Mouse (Mus musculus): ENCODE results near the gene Slc25a30.
"Not testable (repeated sequence)": the region's sequence is repeated elsewhere in the genome, so short reads cannot be mapped to it uniquely, and the experiment has no call there.

Gene Slc25a30

DNA sequence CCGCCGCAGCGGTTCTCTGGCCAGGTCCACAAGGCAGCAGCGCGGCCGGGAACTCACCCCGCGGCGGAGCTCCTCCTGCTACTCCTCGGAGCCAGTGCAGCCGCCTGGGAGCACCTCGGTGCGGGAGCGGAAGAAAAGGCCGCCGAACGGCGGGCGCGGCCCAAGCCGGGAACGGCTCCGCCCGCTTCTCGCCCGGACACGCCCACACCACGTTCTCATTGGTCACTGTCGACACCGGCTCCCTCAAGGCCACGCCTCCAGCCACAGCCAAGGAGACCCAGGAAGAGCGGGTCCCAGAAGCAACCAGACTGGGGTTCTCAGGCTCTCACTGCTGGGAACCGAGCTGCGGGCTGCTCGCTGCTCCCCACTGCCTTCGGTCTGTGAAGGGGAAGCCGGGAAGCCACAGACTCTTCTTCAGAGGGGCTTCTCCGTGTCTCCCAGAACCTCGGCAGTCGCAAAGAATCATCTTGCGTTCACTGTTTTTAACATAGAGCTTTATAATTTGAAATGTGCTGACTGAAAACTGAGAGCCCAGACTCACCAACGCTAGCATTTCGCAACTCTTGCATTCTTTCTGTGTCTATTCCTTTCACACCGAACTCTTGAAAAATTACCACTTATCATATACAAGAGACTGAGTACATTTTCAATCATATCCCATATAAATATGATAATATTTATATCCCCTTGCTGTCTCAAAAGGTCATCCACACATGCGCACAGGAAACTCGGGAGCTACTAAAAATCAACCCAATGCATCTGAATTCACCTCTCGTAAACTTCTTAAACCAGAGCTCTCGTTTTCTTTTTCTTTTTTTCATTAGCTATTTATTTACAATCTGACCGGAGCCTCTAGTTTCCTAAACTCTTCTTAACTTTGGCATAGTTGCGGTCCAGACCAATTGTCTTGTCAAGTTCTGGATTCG, at the start of gene Slc25a30:
Slc25a30 (minus strand) TSS at position 170 of the 926 bp plus-strand sequence.
- peak; percentile 99 for ATAC-seq (ENCODE audit: insufficient number of reproducible peaks, low FRiP score, low TSS enrichment)

DNA sequence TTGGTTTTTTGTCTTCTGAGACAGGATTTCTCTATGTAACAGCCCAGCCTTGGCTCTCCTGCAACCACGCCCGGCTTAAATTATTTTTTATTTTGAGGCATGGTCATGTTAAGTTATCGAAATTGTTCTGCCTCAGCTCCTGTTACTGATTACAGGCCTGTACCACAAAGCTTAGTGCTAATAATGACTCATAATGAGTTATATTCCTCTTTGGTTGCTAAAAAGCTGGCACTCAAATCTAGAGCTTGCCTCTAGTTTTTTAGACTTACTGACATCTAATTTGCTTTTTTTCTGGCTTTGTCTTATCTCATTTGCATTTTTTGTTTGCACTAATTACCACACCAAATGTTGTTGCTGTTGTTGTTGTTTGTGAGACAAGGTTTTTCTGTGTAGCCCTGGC, 49.7 kb upstream of the Slc25a30 start:
- no peak for ATAC-seq (ENCODE audit: insufficient number of reproducible peaks, low FRiP score, low TSS enrichment)

- ATAC-seq (ENCODE audit: insufficient number of reproducible peaks, low FRiP score, low TSS enrichment): peak; percentile 66; the same call in 1 of the 2 replicates
Observed at GRCm38 (mm10) chr14:75834739-75835381, 48.0 kb upstream of the Slc25a30 start.

DNA sequence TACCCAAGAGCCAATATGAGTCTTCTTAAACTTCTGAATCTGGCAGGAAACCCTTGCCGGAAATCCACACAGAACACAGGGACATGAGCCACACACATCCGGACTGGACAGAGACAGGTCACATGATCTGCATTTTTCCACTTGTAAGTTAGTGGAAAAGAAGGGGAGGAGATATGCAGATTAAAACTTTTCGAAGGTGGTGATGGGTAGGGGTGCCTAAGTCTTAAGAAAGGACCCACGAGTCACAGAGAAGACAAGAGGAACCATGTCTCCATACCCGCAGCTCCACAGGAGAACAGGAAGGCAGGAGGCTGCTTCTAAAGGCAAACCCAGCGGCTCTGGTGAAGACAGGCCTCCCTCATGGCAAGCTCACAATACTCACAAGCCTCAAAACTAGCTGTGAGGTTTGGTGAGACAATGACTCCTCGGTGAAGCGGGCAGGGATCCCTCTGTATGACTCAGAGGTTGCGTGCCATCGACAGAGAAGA, 47.5 kb upstream of the Slc25a30 start:
- ATAC-seq (ENCODE audit: insufficient number of reproducible peaks, low FRiP score, low TSS enrichment): no peak

DNA sequence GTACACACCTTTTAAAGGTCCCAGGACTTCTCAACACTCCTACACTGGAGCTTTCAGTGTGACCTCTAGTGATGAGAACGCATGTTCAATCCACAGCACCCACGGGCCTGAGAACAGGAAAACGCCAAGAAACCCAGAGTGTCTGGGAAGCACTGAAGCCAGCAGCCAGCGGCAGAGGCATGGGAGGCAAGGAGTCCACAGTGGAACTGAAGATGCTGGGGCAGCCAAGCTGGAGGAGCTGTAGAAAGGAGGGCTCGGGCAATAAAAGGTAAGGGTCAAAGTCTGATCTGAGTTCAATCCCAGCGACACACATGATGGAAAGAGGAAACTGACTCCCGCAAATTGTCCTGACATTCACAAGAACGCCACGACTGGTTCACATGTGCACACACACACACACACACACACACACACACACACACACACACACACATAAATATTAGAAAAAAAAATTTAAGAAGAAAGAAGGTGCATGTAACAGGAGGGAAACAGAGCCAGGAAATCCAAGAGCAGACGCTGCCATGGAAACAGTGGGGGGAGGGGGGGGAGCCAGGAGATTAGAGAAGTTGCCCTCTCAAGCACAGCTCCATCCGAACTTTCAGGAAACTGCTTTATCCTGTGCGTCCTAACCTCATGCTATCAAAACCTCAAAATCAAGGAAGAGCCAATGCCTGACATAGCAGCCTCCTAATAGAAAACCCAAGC, 46.9 kb upstream of the Slc25a30 start:
- ATAC-seq (ENCODE audit: insufficient number of reproducible peaks, low FRiP score, low TSS enrichment): no peak

GRCm38 (mm10) chr14:75832982-75833381, 46.1 kb upstream of the Slc25a30 start:
- no peak for ATAC-seq (ENCODE audit: insufficient number of reproducible peaks, low FRiP score, low TSS enrichment)

DNA sequence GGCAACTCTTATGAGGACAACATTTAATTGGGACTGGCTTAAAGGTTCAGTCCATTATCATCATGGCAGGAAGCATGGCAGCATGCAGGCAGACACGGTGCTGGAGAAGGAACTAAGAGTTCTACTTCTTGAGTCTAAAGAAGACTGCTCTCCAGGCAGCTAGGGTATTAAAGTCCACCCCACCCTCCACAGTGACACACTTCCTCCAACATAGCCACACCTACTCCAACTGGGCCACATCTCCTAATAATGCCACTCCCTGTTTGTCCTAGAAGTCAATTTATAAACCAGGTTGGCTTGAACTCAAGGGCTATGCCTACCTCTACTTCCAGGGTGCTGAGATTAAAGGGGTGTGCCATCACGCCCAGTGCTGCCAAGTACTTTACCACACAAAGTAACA, 45.2 kb upstream of the Slc25a30 start:
- no peak for ATAC-seq (ENCODE audit: insufficient number of reproducible peaks, low FRiP score, low TSS enrichment)

DNA sequence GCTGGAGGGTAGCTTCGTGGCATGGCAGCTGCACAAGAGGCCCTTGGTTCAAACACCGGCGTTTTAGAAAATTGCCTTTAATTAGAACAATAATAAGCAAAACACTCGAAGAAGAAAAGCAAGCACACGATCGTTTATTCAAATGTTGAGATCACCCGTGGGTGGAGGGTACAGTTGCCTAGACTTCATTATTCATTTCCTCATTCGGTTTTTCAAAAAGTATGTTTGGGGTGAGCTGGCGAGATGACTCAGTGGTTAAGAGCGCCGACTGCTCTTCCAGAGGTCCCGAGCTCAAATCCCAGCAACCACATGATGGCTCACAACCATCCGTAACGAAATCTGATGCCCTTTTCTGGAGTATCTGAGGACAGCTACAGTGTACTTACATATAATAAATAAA, 43.0 kb upstream of the Slc25a30 start:
- not testable (repeated sequence) for ATAC-seq (ENCODE audit: insufficient number of reproducible peaks, low FRiP score, low TSS enrichment)

GRCm38 (mm10) chr14:75828866-75829806, 42.3 kb upstream of the Slc25a30 start:
- peak; percentile 86 for ATAC-seq (ENCODE audit: insufficient number of reproducible peaks, low FRiP score, low TSS enrichment)

GRCm38 (mm10) chr14:75828221-75828620, 41.4 kb upstream of the Slc25a30 start:
- ATAC-seq (ENCODE audit: insufficient number of reproducible peaks, low FRiP score, low TSS enrichment): peak; percentile 6; the same call in 1 of the 2 replicates

DNA sequence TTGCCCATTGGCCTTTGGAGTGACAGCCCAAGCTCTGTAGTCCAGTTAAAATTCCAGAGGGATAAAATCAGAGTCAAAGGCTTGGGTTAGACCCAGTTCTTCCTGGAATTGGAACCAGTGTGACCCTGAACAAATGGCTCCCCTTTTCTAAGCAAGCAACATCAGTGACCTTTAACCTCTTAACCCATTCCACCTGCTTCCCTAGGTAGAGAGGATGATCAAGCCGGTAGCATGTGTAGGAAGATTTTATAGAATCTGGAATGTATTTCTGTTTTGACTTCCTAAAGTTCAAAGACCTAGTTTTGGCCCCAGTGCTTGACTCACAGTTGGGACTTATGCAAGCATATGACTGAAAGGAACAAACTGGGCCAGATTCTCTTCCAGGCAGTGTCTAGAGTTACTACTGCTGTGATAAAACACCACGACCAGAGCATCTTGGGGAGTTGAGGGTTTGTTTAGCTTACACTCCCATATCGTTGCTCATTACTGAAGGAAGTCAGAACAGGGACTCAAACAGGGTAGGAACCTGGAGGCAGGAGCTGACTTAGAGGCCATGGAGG, 40.1 kb upstream of the Slc25a30 start:
- no peak for ATAC-seq (ENCODE audit: insufficient number of reproducible peaks, low FRiP score, low TSS enrichment)

- no peak for ATAC-seq (ENCODE audit: insufficient number of reproducible peaks, low FRiP score, low TSS enrichment)
Observed at GRCm38 (mm10) chr14:75820007-75820406, 33.2 kb upstream of the Slc25a30 start.

DNA sequence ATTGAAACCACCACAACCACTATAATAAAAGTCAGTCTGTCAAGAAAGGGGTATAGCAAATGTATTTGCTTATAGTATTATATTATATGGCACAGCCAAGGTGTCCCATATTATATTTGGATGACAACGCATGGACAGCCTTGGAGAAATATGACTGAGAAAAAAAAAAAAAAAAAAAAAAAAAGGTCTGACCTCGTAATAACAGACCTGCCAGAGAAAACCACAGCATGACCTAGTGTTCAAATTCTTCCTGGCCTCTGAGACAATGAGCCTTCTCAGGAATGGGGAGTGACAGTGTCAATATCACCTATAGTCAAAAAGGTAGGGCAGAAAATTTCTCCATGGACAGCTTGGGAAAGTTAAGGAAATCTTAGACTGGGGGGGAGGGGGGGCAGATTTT, 32.5 kb upstream of the Slc25a30 start:
- ATAC-seq (ENCODE audit: insufficient number of reproducible peaks, low FRiP score, low TSS enrichment): no peak

GRCm38 (mm10) chr14:75818528-75818927, 31.7 kb upstream of the Slc25a30 start:
- no peak for ATAC-seq (ENCODE audit: insufficient number of reproducible peaks, low FRiP score, low TSS enrichment)

DNA sequence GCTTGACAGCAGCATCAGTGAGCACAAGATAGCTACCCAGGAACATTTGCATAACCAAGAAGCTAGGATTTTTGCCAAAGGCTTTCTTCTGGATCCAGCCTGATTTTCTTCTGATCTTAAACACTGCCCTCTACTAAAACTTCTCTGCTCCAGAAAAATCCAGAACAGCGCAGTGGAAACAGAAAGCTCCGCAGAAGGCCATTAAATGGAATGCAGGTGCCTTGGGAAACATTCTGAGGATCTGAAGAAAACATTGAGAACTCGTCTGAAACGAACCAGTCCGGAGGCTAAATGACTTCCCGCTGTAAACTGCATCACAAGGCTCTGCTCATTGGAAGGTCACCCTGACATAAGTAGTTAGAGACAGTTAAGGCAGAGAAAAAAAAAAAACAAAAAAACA, 23.1 kb upstream of the Slc25a30 start:
- no peak for ATAC-seq (ENCODE audit: insufficient number of reproducible peaks, low FRiP score, low TSS enrichment)

DNA sequence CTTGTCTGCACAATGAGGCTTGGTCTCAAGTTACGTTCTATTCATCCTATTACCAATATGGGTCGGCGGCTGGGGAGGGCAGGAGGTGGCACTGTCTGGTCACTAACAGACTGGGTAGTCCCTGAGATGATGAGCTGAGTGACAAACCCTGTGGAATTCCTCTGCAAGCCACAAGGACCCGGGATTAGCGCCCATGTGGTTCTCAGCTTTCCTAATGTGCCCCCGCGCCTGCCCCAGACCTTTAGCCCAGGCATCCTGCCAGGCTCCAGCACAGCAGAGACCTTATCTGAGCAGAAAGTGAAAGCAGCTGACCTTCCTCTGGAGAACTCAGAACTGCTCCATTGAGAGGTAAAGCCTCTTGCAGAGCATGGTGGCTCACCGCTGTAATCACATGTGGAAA, 21.0 kb upstream of the Slc25a30 start:
- no peak for ATAC-seq (ENCODE audit: insufficient number of reproducible peaks, low FRiP score, low TSS enrichment)

DNA sequence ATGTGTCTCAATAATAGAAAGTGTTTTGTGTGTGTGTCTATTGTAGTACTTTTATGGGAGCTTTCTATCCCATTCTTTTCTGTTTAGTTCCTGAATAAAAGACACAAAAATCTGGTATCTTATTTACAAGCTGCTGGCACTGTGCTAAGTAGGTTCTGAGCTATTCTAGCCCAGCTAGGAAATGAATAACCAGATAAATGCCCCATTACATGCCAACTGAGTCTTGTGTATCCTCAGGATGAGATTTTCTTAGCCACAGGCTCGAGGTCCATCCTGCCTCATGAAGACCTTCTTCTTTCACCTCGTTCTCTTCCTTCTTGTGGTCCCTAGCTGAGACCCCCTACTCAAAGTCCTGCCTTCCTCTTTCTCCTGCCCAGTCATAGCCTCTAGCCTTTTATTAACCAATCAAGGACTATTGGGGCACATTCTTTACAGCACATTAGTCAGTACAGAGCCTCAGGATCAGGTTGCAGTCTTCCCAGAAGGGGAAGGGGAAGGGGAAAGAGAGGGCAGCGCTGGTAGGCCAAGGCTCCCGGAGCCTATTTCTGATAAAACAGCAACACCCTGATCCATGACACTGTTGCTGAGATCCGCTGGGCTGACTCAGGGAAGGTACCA, 11.0 kb upstream of the Slc25a30 start:
- ATAC-seq (ENCODE audit: insufficient number of reproducible peaks, low FRiP score, low TSS enrichment): no peak

DNA sequence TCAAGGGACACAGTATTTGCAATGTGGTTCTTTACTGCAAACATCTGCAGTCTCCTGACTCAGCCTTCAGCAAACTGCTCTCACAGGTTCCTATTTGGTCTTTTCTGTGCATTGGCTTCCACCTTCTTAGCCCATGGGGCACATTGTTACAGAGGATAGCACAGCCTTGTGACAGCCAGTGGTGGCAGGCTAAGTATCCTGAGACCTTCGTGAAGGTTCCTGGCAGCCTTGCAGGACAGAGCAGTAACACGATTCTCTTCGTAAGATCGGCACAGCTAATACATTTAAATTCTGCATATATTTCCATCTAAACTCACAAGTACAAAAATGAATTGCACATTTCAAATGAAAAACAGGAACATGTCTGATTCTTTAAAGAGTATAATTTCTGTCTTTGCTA, 9.1 kb upstream of the Slc25a30 start:
- no peak for ATAC-seq (ENCODE audit: insufficient number of reproducible peaks, low FRiP score, low TSS enrichment)

DNA sequence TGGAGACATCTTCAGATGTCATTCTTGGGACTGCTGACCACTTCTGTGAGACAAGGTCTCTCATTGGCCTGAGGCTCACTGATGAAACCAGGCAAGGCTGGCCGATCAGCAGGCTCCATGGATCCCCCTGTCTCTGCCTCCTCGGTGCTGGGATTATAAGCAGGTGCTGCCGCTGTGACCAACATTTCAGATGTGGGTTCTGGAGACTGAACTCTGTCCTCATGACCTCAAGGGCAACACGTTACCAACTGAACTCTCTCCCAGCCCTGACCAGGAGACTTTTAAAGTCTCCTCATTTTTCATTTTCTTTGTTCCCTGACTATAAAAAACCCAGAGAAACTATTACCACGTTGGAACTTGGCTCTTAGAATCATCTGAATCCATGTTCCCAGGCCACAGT, 7.9 kb upstream of the Slc25a30 start:
- no peak for ATAC-seq (ENCODE audit: insufficient number of reproducible peaks, low FRiP score, low TSS enrichment)
